26 mouse cellular contexts compared by ENCODE assay signal in genomic region chr1:128466828-128467227, GRCm38 (mm10). TPM values are rescaled to one million over a fixed set of nuclear protein-coding genes. Genes with fewer than 3 reads are reported as not detected.
DNase-seq lines count a peak whose midpoint lies in the region; ATAC-seq lines count a peak whose summit lies in the region.
"Had no signal": no experiment of that assay in that cellular context is flagged by ENCODE, and none has a peak within 500 bp of the region (broad histone marks: within the 10 kb centered on the region; RNA-seq: fewer than 3 reads in every experiment).

No protein-coding gene starts in this region.

- no peaks in the 10 kb centered on the region for H3K27me3 ChIP-seq in forebrain, embryonic 13.5 days
- H3K27me3 ChIP-seq in forebrain, embryonic 10.5 days (ENCODE audit: poor library complexity, severe bottlenecking), result no peaks in the 10 kb centered on the region; the same call in 1 of the 2 replicates
- peaks cover 6% of the 10 kb centered on the region; the same call in 1 of the 2 replicates for H3K27me3 ChIP-seq in hindbrain, embryonic 10.5 days (ENCODE audit: insufficient read depth, poor library complexity, severe bottlenecking)
- H3K27me3 ChIP-seq in hindbrain, embryonic 14.5 days (ENCODE audit: control insufficient read depth, insufficient read depth, low read length), result no peaks in the 10 kb centered on the region
- H3K27me3 ChIP-seq: embryonic facial prominence, embryonic 15.5 days; hindbrain, embryonic 12.5 days had no signal

- ATAC-seq in forebrain, embryonic 13.5 days, result peak; percentile 39; the same call in 1 of the 2 replicates
- ATAC-seq in hindbrain, embryonic 14.5 days (ENCODE audit: low FRiP score), result no peak
- ATAC-seq in erythroblast, adult 5-6 weeks (replicated peaks; ENCODE audit: low FRiP score, poor library complexity, severe bottlenecking), result no peak
- ATAC-seq: CD4-positive, CD25-positive, alpha-beta regulatory T cell, adult 4 months; inflammation-experienced regulatory T-cells, adult 6 months; Patski had no signal

- no peak overlapping the region for H3K4me2 ChIP-seq in forebrain, embryonic 13.5 days
- H3K4me2 ChIP-seq in hindbrain, embryonic 14.5 days (replicated peaks), result no peak overlapping the region
- H3K4me2 ChIP-seq: embryonic facial prominence, embryonic 15.5 days; heart, embryonic 11.5 days; hindbrain, embryonic 12.5 days had no signal

- intact Hi-C loops in left cerebral cortex, postnatal 25 days (cut with DNase I), result loop anchor here (2.0 kb wide), 1 partner anchor 322 kb away; no protein-coding TSS in a partner anchor

- H3K27ac ChIP-seq in forebrain, embryonic 13.5 days, result no peak overlapping the region
- no peak overlapping the region for H3K27ac ChIP-seq in forebrain, embryonic 10.5 days
- 0 out of 2 replicates have a peak overlapping the region, but pooled peaks have one; percentile 35 for H3K27ac ChIP-seq in hindbrain, embryonic 10.5 days
- H3K27ac ChIP-seq in hindbrain, embryonic 14.5 days, result no peak overlapping the region
- H3K27ac ChIP-seq: embryonic facial prominence, embryonic 15.5 days; hindbrain, embryonic 12.5 days had no signal

- H3K9me3 ChIP-seq in forebrain, embryonic 13.5 days (replicated peaks), result no peaks in the 10 kb centered on the region
- no peaks in the 10 kb centered on the region for H3K9me3 ChIP-seq in forebrain, embryonic 10.5 days
- H3K9me3 ChIP-seq in hindbrain, embryonic 10.5 days, result no peaks in the 10 kb centered on the region
- H3K9me3 ChIP-seq in hindbrain, embryonic 14.5 days (ENCODE audit: control insufficient read depth, low read length), result no peaks in the 10 kb centered on the region
- H3K9me3 ChIP-seq: embryonic facial prominence, embryonic 15.5 days; hindbrain, embryonic 12.5 days had no signal

- no peak for DNase-seq in forebrain, embryonic 10.5 days (ENCODE audit: extremely low spot score, low spot score)
- DNase-seq in hindbrain, embryonic 10.5 days (ENCODE audit: low spot score), result no peak
- no peak for DNase-seq in hindbrain, embryonic 14.5 days (ENCODE audit: low spot score)
- peak; percentile 83 for DNase-seq in brain, adult 2 months (ENCODE audit: low read depth, low spot score)
- peak; percentile 31 to 91 for DNase-seq in left cerebral cortex, postnatal 25 days (ENCODE audit: low spot score in 2 of 2)
- no peak for DNase-seq in spleen, postnatal 4 days (ENCODE audit: low spot score in 2 of 2)
- DNase-seq: adrenal gland, adult 8-10 months; cerebellum, adult 11-12 months; cerebellum, postnatal 14 days; heart, postnatal 10 days; kidney, adult 2 months; kidney, postnatal 10 days; liver; lung, postnatal 10 days; midbrain, embryonic 14.5 days; thymus, adult 18-20 months; thymus, postnatal 4 days had no signal

- 70% methylated on average over 1 of the region's 1 CpGs for whole genome bisulfite sequencing in forebrain, embryonic 13.5 days
- 57% methylated on average over 1 of the region's 1 CpGs for WGBS in forebrain, embryonic 10.5 days
- 59% methylated on average over 1 of the region's 1 CpGs for WGBS in hindbrain, embryonic 10.5 days
- WGBS in hindbrain, embryonic 14.5 days, result 74% methylated on average over 1 of the region's 1 CpGs

- H3K9ac ChIP-seq in forebrain, embryonic 13.5 days, result no peak overlapping the region
- no peak overlapping the region for H3K9ac ChIP-seq in hindbrain, embryonic 14.5 days
- H3K9ac ChIP-seq: embryonic facial prominence, embryonic 15.5 days; hindbrain, embryonic 12.5 days had no signal

- no peaks in the 10 kb centered on the region for H3K36me3 ChIP-seq in forebrain, embryonic 13.5 days (ENCODE audit: poor library complexity, severe bottlenecking)
- H3K36me3 ChIP-seq in forebrain, embryonic 10.5 days (replicated peaks), result no peaks in the 10 kb centered on the region
- no peaks in the 10 kb centered on the region for H3K36me3 ChIP-seq in hindbrain, embryonic 10.5 days
- no peaks in the 10 kb centered on the region for H3K36me3 ChIP-seq in hindbrain, embryonic 14.5 days (replicated peaks; ENCODE audit: control insufficient read depth, insufficient read depth)
- H3K36me3 ChIP-seq: embryonic facial prominence, embryonic 15.5 days; hindbrain, embryonic 12.5 days had no signal

- H3K4me1 ChIP-seq in forebrain, embryonic 13.5 days, result peaks cover 5% of the 10 kb centered on the region
- H3K4me1 ChIP-seq in forebrain, embryonic 10.5 days, result peaks cover 8% of the 10 kb centered on the region
- H3K4me1 ChIP-seq in hindbrain, embryonic 10.5 days (replicated peaks), result peaks cover 17% of the 10 kb centered on the region
- no peaks in the 10 kb centered on the region for H3K4me1 ChIP-seq in hindbrain, embryonic 14.5 days (replicated peaks; ENCODE audit: control insufficient read depth, insufficient read depth, low read length)
- H3K4me1 ChIP-seq: embryonic facial prominence, embryonic 15.5 days had no signal

- no peak overlapping the region for H3K4me3 ChIP-seq in forebrain, embryonic 13.5 days
- no peak overlapping the region for H3K4me3 ChIP-seq in forebrain, embryonic 10.5 days
- H3K4me3 ChIP-seq in hindbrain, embryonic 10.5 days, result no peak overlapping the region
- H3K4me3 ChIP-seq in hindbrain, embryonic 14.5 days (replicated peaks; ENCODE audit: low read length), result no peak overlapping the region
- H3K4me3 ChIP-seq: embryonic facial prominence, embryonic 15.5 days; hindbrain, embryonic 12.5 days; myocyte had no signal

RNA-seq across cellular contexts. Expression of gene Dars, which starts 49.7 kb away (rescaled TPM):
- polyA plus RNA-seq in forebrain, embryonic 13.5 days (2015; fragmentation: Nextera tagmentation; extraction: Ambion mirVana), result 146 and 156 TPM in 2 replicates
- polyA plus RNA-seq in forebrain, embryonic 10.5 days (2016; fragmentation: Nextera tagmentation; extraction: Ambion mirVana), result 186 and 191 TPM in 2 replicates
- 200 and 214 TPM in 2 replicates for polyA plus RNA-seq in hindbrain, embryonic 10.5 days (2016; fragmentation: Nextera tagmentation; extraction: Ambion mirVana)
- polyA plus RNA-seq in hindbrain, embryonic 14.5 days (2014; fragmentation: Nextera tagmentation; extraction: Ambion mirVana), result 97.3 and 98.7 TPM in 2 replicates
- total RNA-seq in left cerebral cortex, postnatal 25 days (2021), result 10 to 100 TPM; 53.1 to 55.4 TPM
- 49.9 and 64.6 TPM in 2 replicates for total RNA-seq in erythroblast, adult 5-6 weeks (2015; ENCODE audit: low replicate concordance)
- 49.1 and 57.0 TPM in 2 replicates for total RNA-seq in erythroblast, adult 5-6 weeks (2017; ENCODE audit: low replicate concordance)

Comparison
In these comparisons a context has a peak if more than half of its experiments do, and no peak if none do; other contexts are left out.
1. DNase-seq: peak in brain, adult 2 months (single experiment) and left cerebral cortex, postnatal 25 days (2 of 2); none in forebrain, embryonic 10.5 days (single experiment), hindbrain, embryonic 10.5 days (single experiment), hindbrain, embryonic 14.5 days (single experiment) and spleen, postnatal 4 days (0 of 2).